Mouse (Mus musculus) thymus, postnatal 36 days (tissue): Measurements from ENCODE around the gene Etfb.
"Not testable (repeated sequence)": the region's sequence is repeated elsewhere in the genome, so short reads cannot be mapped to it uniquely, and the experiment has no call there.

Experiments used
- DNase-seq, 2 experiments: peaks; one replicate each; pipeline ENCODE4 v3.0.0; 2022; ENCODE audit warnings: mixed read lengths in 2 of 2

The Etfb gene

GRCm38 (mm10) chr7:43443917-43444293 lies at the start of gene Etfb, which contains the start of gene Gm45233:
Gene Etfb (plus strand): TSS chr7:43444083.
Gene Gm45233 (plus strand): TSS chr7:43444128.
- peak; percentile 87 to 91 for DNase-seq

- DNase-seq: no peak
Measured at GRCm38 (mm10) chr7:43399501-43399900, 44.4 kb upstream of the Etfb start.

DNA sequence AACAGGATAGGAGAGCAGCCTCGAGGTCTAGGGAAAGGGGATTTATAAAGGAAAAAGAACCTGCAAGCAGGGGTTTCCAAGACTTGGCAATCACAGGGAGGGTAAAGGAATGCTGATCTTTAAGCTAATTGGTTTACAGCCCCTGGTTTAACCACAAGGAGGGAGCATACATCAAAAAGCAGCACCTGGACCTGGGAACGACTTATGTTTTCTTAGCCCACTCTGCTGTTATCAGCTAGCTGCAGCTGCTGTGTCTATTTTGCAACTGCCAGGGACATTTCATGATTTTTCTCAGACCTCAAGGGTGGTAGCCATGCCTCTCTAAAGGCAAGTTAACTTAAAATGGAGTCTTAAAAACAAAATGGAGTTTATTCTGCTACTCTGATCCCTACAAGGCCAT lies 41.2 kb upstream of the Etfb start:
- no peak for DNase-seq

- DNase-seq: no peak
Measured at GRCm38 (mm10) chr7:43407573-43407972, 36.3 kb upstream of the Etfb start.

GRCm38 (mm10) chr7:43408131-43408553 lies 35.7 kb upstream of the Etfb start, which contains the start of gene Siglecg:
Gene Siglecg (plus strand): TSS chr7:43408204.
- no peak for DNase-seq

DNA sequence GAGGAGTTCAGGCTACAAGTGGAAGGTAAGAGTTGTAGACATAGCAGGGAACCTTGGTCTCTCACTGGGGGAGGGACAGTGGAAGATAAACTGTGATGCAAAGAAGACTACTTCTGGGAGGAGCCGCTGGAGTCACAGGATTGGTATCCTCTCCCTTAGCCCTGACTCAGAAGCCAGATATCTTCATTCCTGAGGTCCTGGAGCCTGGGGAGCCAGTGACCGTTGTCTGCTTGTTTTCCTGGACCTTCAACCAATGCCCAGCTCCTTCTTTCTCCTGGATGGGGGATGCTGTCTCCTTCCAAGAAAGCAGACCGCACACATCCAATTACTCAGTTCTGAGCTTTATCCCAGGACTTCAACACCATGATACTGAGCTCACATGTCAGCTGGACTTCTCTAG lies 34.8 kb upstream of the Etfb start:
- DNase-seq: no peak

GRCm38 (mm10) chr7:43411724-43412123 lies 32.2 kb upstream of the Etfb start:
- not testable (repeated sequence) for DNase-seq

DNA sequence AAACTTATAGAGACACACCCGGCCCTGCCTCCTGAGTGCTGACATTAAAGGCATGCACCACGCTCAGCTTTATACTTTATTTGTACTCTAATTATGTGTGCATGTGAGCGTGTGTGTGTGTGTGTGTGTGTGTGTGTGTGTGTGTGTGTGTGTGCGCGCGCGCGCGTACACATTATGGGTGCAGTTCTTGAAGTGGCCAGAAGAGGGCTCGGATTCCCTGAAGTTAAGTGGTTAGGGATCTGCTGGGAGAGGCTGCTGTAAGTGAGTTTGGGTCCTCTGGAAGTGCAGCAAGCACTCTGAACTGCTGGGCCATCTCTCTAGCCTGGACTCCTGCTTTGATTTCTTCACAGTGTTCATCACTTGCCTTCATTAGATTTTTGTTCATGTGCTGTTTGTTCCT lies 26.6 kb upstream of the Etfb start:
- no peak for DNase-seq

- peak; percentile 70 to 78 for DNase-seq
Measured at GRCm38 (mm10) chr7:43422995-43423617, 20.8 kb upstream of the Etfb start.

GRCm38 (mm10) chr7:43423991-43424625 lies 19.8 kb upstream of the Etfb start:
- DNase-seq: no peak

DNA sequence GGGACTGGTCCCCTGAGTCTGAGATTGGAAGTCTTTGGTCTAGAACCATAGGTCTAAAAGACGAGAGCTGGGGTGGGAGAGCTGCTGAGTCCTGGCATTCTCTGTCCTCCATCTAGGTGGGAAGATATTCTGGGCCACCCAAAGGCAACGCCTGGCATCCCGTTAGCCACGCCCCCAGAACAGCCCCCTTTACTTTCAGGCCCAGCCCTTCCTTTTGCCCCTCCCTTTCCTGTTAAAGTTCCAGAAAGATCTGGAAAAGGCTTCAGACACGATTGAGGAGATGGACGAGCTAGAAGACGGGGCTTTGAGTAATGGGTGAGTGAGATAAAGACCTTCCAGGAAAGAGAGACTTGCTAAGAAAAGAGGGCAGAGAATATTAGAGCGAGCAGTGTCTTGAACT lies 16.5 kb upstream of the Etfb start, which contains the start of gene Lim2:
TSS of gene Lim2 (plus strand) at position 265 of the 400 bp plus-strand sequence.
- no peak for DNase-seq

GRCm38 (mm10) chr7:43429500-43429899 lies 14.4 kb upstream of the Etfb start:
- DNase-seq: no peak

DNA sequence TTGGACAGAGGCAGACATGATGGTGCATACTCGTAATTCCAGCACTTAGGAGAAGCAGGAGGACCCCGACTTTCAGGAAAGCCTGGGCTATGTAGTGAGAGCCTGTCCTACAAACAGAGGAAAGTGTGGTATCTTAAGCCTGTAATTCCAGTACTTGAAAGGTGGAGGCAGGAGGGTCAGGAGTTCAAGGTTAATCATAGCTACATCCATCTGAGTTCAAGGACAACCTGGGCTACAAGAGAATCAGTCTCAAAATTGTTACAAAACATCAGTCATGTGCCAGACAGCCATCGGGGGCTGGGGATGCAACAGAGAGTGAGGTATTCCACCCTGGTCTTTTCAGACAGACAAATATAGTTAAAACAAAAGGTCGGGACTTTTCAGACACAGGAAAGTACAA lies 11.0 kb upstream of the Etfb start:
- DNase-seq: no peak

GRCm38 (mm10) chr7:43434676-43435075 lies 9.2 kb upstream of the Etfb start:
- DNase-seq: no peak

DNA sequence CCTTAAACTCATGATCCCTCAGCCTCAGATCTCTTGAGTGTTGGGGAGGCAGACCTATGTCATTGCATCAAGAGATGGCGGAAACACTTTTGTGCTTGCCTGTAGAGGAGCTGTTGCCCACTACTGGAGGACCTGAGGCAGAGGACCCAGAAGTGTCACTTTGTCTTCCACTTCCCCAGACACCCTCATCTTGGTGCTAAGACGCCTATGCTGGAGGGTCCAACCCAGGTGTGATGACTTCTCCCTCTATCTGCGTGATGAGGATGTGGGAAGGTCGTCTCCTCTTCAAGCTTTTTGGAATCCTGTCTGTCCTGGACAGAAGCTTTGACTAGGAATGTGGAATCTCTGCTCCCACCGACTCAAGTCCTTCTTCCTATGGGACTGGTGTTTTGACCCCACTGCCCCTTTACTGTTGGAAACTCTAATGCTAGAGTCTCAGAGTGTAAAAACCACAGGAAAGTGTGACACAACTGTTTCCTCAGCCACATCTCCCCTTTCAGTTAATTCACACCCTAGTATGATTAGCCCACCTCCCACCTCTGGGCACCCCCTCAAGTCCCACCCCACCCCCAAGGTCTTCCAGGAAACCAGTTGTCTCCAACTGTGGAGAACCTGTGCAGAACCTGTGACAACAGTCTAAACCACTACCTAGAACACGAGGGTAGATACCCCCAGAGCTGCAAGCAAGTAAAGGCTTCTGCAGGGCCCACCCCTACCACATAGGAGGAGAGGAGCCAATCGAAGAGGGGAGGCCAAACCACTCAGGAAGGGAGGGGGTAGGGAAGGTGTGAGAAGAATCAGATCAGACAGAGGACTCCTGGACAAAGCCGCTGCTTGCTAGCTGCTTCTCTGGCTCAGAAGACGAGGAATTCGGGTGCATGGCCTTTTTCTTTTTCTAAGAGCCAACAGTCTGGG lies 7.3 kb upstream of the Etfb start, which contains the start of gene Nkg7:
TSS of gene Nkg7 (plus strand) at position 733 of the 915 bp plus-strand sequence.
- DNase-seq: no peak

DNA sequence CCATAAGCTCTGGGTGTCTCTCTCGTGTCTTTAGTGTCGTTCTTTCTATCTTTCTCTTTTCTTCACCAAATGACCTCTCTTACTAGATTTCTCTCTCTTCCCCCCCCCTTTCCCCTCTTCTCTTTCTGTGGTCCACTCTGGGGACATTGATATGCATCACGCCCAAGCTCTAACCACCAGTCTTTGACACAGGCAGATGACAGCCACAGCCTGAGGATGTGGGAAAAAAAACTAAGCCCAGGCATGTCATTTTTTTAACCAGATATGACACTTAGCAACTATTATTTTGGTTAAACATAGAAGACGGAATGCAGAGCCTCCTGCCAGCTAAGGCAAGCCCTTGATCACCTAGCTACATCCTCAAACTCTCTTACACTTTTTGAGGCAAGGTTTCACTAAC lies 5.3 kb upstream of the Etfb start:
- no peak for DNase-seq

DNA sequence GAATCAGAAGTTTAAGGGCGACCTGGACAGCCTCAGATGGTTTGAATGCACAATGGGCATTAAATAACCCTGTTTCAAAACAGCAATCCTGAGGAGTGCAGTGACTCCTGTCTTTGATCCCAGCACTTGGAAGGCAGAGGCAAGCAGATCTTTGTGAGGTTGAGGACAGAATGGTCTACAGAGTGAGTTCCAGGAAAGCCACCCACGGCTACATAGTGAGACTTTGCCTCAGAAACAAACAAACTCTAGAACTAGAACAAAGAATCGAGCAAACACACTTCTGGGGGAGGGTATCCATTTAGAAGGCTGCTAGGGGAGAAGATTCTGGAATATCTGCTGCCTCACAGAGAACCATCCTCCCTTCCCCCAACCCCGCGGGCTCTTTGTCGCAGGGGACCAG lies 3.4 kb upstream of the Etfb start, which contains the start of gene Cldnd2:
TSS of gene Cldnd2 (plus strand) at position 301 of the 400 bp plus-strand sequence.
- DNase-seq: no peak

- no peak for DNase-seq
Measured at GRCm38 (mm10) chr7:43441071-43441470, 2.8 kb upstream of the Etfb start.

DNA sequence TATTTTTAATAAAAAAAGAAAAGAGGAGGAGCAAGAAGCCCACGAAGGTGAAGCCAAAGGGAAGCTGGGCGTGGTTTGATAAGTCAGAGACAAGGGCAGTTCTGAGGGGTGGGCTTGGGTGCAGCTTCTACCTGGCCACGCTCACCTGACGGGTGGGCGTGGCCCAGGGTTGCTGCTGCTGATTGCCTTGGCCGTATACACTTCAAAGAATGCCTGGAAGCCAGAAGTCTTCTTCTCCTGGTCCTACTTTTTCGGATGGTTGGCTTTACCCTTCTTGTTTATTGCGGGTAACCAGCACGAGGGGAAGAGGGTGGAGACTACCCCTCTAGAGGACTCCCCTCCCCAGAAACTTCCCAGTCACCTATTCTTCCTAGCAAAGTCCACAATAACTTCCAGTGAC lies 1.2 kb upstream of the Etfb start:
- DNase-seq: no peak

DNA sequence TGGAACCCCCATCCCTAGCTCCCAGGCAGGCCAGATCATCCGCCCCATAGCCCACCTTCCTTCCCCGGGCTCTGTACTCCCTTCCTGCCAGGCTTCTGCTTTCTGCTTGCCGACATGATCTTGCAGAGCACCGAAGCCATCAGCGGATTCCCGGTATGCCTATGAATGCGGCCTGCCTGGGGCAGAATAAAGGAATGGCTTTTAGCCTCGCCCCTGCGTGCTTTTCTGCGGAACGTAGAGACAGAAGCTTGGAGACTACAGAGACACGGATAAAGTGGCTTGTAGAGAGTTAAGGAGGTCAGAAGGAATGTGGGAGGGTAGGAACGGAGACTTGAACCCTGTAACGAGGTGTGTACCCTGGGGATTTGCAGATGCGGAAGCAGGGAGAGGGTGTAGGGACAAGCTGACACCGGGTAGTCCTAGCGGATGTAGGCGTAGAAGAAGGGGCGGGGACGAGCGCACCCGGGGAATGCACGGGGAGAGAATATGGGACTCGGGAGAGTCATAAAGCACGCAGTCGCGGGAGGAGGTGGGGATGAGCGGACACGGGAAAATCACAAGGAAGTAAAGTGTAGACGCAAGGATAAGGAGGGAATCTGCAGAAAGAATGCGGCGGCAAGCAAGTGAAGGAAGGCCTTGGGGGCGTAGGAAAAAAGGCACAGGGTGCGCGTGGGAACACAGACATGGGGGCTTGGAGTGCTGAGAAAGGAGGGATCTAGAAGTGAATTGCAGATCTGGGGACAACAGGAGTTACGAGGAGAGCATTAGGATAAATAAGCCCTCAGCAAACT lies 562 bp upstream of the Etfb start:
- peak; percentile 79 to 83 for DNase-seq

- no peak for DNase-seq
Measured at GRCm38 (mm10) chr7:43447801-43448200, 3.9 kb downstream of the Etfb start.

GRCm38 (mm10) chr7:43448246-43448645 lies 4.4 kb downstream of the Etfb start:
- no peak for DNase-seq
